Mouse (Mus musculus) small intestine, adult 2 months (tissue): ENCODE measurements around the gene Gtf2e1.

Experiments used
- CTCF ChIP-seq: fragments of 200-500 bp; IDR thresholded peaks from 2 replicates; pipeline ENCODE4 v1.5.1; 2012; ENCODE audit warnings: low read depth, mild to moderate bottlenecking, control low read depth, inconsistent platforms, low read length, moderate library complexity, mixed read lengths; ENCODE audit not compliant: insufficient replicate concordance, insufficient read length; ENCODE audit errors: extremely low read depth
- POLR2A ChIP-seq: fragments of 200-500 bp; IDR thresholded peaks from 2 replicates; pipeline ENCODE4 v1.6.1; 2012; ENCODE audit warnings: low read depth, mild to moderate bottlenecking, control low read depth, inconsistent platforms, low read length, moderate library complexity

DNA sequence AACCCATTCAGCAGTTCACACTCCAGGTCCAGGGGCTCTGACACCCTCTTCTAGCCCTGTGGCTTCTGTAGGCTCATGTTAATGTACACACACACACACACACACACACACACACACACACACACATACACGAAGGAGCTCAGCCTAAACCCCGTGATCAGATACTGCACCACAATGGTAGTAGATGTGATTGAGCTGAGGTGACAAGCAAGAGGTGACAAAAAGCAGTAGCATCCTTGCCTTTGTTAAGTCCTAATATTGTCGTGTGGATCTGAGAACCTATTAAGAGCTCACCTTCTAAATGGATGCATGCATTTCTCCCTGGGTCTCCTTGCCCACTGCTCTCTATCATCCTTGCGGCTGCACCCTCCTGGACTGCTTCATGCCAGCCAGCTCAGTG is 41.1 kb upstream of the Gtf2e1 start:
- TF ChIP-seq CTCF (no peak), POLR2A (no peak)
